Mouse (Mus musculus) kidney, postnatal 0 days (tissue): ENCODE data around the gene Cdpf1. TPM values are rescaled to one million over a fixed set of nuclear protein-coding genes. Genes with fewer than 3 reads are reported as not detected.

Experiments used
- ATAC-seq: fragments of 200-750 bp; cut with Nextera tagmentation; replicated peaks from 2 replicates; pipeline ENCODE4 v1.8.0; 2017; ENCODE audit warnings: low read depth, moderate number of reproducible peaks, moderate TSS enrichment, moderate library complexity; ENCODE audit not compliant: low FRiP score
- DNase-seq: peaks from one replicate; pipeline ENCODE4 v3.0.0-alpha.2; 2016; ENCODE audit warnings: low spot score
- H3K27ac ChIP-seq: fragments of 300-500 bp; sonication (generic); 2 replicates; pipeline ENCODE4 v1.5.1; 2014; ENCODE audit warnings: mild to moderate bottlenecking
- H3K27me3 ChIP-seq: fragments of 300-500 bp; sonication (generic); 2 replicates; pipeline ENCODE4 v1.6.1; 2014; ENCODE audit warnings: low read length, mixed read lengths; ENCODE audit not compliant: insufficient read depth
- H3K36me3 ChIP-seq: fragments of 300-500 bp; sonication (generic); 2 replicates; pipeline ENCODE4 v1.6.1; 2014; ENCODE audit warnings: low read length, mixed read lengths; ENCODE audit not compliant: insufficient read depth
- H3K4me1 ChIP-seq: fragments of 300-500 bp; sonication (generic); replicated peaks from 2 replicates; pipeline ENCODE4 v1.6.1; 2014; ENCODE audit warnings: antibody characterized with exemption, low read length, mixed read lengths; ENCODE audit not compliant: insufficient read depth
- H3K4me2 ChIP-seq: fragments of 300-500 bp; sonication (generic); 2 replicates; pipeline ENCODE4 v1.6.1; 2014; ENCODE audit warnings: mild to moderate bottlenecking, low read length, moderate library complexity, mixed read lengths
- H3K4me3 ChIP-seq: fragments of 300-500 bp; sonication (generic); replicated peaks from 2 replicates; pipeline ENCODE4 v1.5.1; 2014; ENCODE audit warnings: low read depth, low read length
- H3K9ac ChIP-seq: fragments of 300-500 bp; sonication (generic); 2 replicates; pipeline ENCODE4 v1.6.1; 2014; ENCODE audit warnings: low read depth, low read length
- H3K9me3 ChIP-seq: fragments of 300-500 bp; sonication (generic); replicated peaks from 2 replicates; pipeline ENCODE4 v1.6.1; 2016; ENCODE audit warnings: low read length, inconsistent platforms, mixed read lengths
- CTCF ChIP-seq: IDR thresholded peaks from 2 replicates; pipeline ENCODE4 v1.5.1; 2016; ENCODE audit warnings: antibody characterized with exemption, low read depth, mild to moderate bottlenecking, moderate library complexity
- WGBS: fragments of 180-500 bp; shearing (Covaris S2); extraction: QIAGEN DNeasy Blood & Tissue Kit; methylation state at CpG from one replicate; pipeline ENCODE4 v1.1.7; 2014; 5-methylcytosine and 5-hydroxymethylcytosine counted together
- polyA plus RNA-seq: library from polyadenylated mRNA; unstranded; fragments of >200 nt; fragmentation: Nextera tagmentation; extraction: Ambion mirVana; gene quantifications from 2 replicates; pipeline ENCODE4 v1.2.1, GENCODE M21; 2015

The Cdpf1 gene
- polyA plus RNA-seq, 1 experiment from 2014 or later = 38.5 TPM

DNA sequence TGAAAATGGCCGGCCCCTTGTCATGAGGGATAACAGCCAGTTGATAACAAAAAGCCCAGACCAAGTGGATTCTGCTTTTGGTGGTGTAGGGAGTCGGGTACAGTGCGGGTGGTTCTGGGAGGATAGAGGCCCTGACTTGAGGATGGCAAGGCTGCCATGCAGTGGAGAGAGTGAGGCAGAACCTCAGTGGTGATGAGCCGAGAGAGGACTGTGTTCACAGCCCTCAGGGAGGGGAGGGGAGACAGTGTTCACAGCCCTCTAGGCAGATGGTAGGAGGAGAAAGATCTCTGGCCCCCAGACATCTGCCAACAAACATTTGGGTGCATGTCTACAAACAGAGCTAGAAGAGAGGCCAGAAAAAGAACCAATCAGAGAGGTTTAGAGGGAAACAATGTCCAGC lies 48.7 kb downstream of the Cdpf1 start:
- WGBS = 73% methylated on average over 4 of the region's 4 CpGs
- H3K9ac ChIP-seq = no peak overlapping the region
- DNase-seq = no peak
- no peak overlapping the region for H3K4me2 ChIP-seq
- no peaks in the 10 kb centered on the region for H3K27me3 ChIP-seq
- no peak for TF ChIP-seq CTCF
- no peaks in the 10 kb centered on the region for H3K36me3 ChIP-seq
- ATAC-seq = no peak
- no peaks in the 10 kb centered on the region for H3K4me1 ChIP-seq
- H3K9me3 ChIP-seq = no peaks in the 10 kb centered on the region
- H3K27ac ChIP-seq = no peak overlapping the region
- no peak overlapping the region for H3K4me3 ChIP-seq

DNA sequence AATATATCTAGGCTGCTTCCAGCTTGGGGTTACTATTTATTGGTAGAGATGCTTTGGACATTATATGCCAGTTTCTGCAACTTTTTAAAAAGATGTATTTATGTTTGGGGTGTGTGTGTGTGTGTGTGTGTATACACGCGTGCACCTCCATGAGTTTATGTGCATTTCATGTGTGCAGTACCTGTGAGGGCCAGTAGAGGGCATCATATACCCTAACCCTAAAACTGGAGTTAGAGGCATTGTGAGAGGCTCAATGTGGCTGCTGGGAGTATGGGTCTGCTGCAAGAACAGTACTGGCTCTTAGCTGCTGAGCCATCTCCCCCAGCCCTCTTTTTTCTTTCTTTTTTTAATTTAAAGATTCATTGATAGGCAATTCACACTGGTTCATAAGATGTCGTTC lies 53.7 kb downstream of the Cdpf1 start:
- Histone ChIP-seq H3K27me3 (no peaks in the 10 kb centered on the region), H3K36me3 (no peaks in the 10 kb centered on the region), H3K4me1 (no peaks in the 10 kb centered on the region), H3K4me3 (no peak overlapping the region), H3K9ac (no peak overlapping the region), H3K27ac (no peak overlapping the region), H3K4me2 (no peak overlapping the region), H3K9me3 (no peaks in the 10 kb centered on the region)
- 97% methylated on average over 3 of the region's 3 CpGs for WGBS
- TF ChIP-seq CTCF = peak; percentile 25; the same call in 1 of the 2 replicates
- no peak for ATAC-seq
- no peak for DNase-seq

Other genes with a start within 250 kb of the Cdpf1 start
- gene Wnt7b, start 229.2 kb downstream of the Cdpf1 start, polyA plus RNA-seq = 24.9 and 26.3 TPM in 2 replicates
- 10.9 and 12.0 TPM in 2 replicates for gene Ppara, start 76.7 kb downstream of the Cdpf1 start, polyA plus RNA-seq
- 0.13 TPM in 2 replicates for gene Pkdrej, start 10.0 kb upstream of the Cdpf1 start, polyA plus RNA-seq
- gene Ttc38, start 20.6 kb upstream of the Cdpf1 start, polyA plus RNA-seq = 8.7 and 9.1 TPM in 2 replicates
- 11.4 and 12.8 TPM in 2 replicates for gene Gtse1, start 48.0 kb upstream of the Cdpf1 start, polyA plus RNA-seq
- gene Trmu, start 67.6 kb upstream of the Cdpf1 start, polyA plus RNA-seq = 37.1 and 40.9 TPM in 2 replicates
- 2.9 TPM in 2 replicates for gene Celsr1, start 222.1 kb upstream of the Cdpf1 start, polyA plus RNA-seq
- 13.3 and 13.5 TPM in 2 replicates for gene Gramd4, start 246.0 kb upstream of the Cdpf1 start, polyA plus RNA-seq